Mouse (Mus musculus): ENCODE measurements around the gene Ciao1.
A peak's percentile ranks its signal among the peaks of the same experiment; 100 is the strongest.
"Not testable (repeated sequence)": the region's sequence is repeated elsewhere in the genome, so short reads cannot be mapped to it uniquely, and the experiment has no call there.

Ciao1 gene

GRCm38 (mm10) chr2:127247592-127248333 is at the start of gene Ciao1, which contains the start of gene Tmem127:
Gene Ciao1, minus strand, starts transcription at chr2:127247816.
Gene Tmem127, plus strand, starts transcription at chr2:127247908.
- DNase-seq: peak; percentile 98 to 99

GRCm38 (mm10) chr2:127297001-127297805 is 49.6 kb upstream of the Ciao1 start:
- no peak for DNase-seq

DNA sequence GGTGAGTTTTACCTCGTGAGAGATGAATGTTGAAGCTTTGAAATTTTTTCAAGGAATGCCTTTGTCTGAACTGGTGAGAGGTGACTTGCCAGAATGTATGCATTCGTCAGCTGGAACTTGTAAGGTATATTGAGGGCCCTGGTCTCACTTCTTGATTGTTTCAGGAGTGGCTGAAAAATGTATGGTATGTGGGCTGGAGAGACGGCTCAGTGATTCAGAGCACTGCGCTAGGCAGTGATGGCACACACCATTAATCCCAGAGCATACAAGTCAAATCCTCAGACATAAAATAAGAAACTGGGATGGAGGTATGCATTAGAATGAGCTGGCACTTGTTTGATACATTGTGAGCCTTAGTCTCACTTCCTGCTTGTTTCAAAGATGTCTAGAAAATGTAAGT is 44.6 kb upstream of the Ciao1 start:
- no peak for DNase-seq

GRCm38 (mm10) chr2:127278162-127278561 is 30.5 kb upstream of the Ciao1 start:
- DNase-seq: no peak

DNA sequence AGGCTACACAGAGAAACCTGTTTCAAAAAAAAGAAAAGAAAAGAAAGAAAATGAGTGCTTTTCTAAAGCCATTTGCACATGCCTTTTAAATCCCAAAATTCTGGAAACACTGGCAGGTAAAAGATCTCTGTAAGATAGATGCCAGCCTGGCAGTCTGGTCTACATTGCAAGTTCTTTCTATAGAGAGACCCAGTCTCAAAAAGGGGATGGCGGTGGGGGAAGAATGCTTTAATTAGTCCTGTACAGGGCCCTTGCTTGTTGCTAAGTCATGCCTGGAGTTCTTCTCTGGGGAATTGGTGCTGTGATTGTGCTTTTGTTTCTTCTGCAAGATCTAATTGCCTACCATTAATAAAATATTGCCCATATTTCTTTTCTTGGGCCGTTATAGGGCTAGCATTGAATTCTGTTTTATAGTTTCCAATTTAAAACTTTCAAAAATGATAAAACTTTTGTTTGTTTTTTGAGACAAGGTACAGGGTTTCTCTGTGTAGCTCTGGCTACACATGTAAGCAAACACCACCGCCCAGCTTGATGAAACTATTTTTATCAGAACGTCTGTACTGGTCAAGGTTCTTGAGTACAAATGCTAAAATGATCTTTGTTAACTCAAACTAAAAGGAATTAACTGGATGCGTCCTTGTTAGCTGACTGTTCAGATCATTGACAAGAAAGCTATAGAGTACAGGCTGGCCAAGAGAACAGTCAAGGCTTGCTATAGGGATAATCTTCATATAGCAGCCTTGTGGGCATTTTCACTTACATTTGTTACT is 28.1 kb upstream of the Ciao1 start:
- DNase-seq: no peak

DNA sequence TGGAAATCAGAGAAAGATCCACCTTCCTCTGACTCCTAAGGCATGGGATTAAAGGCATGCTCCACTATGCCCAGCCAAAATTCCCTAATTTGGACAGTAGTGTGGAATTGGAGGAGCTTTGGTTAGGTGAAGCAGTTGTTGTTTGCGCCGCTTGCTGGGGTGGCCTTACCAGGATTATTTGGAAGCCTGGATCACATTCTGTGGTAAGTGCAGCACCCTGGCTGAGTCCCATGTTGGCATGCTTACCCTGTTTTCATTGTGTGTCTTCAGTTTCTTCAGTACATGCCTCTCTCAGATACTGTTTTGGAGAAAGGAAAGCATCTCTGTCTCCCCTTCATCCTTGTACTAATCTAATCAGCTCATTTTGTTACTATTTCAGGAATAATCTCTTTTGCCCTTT is 27.0 kb upstream of the Ciao1 start:
- DNase-seq: no peak

DNA sequence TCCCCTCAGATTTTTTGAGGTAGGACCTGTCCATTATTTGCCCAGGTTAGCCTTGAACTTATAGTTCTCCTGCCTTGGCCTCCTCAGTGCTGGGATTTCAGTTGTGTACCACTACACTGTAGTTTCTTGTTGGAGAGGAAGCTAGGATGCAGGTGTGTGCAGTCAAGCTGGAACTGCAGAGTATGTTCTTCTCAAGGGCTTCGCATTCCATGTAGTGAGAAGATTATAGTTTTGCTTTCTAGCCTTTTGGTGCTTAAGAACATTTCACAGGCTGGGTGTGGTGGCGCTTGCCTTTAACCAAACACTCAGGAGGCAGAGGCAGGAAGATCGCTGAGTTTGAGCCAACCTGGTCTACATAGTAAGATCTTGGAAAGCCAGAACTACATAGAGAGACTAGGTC is 25.2 kb upstream of the Ciao1 start:
- no peak for DNase-seq

- not testable (repeated sequence) for DNase-seq
Observed at GRCm38 (mm10) chr2:127272049-127272448, 24.4 kb upstream of the Ciao1 start.

- DNase-seq: peak; percentile 62 to 70
Observed at GRCm38 (mm10) chr2:127271042-127271515, 23.5 kb upstream of the Ciao1 start.

DNA sequence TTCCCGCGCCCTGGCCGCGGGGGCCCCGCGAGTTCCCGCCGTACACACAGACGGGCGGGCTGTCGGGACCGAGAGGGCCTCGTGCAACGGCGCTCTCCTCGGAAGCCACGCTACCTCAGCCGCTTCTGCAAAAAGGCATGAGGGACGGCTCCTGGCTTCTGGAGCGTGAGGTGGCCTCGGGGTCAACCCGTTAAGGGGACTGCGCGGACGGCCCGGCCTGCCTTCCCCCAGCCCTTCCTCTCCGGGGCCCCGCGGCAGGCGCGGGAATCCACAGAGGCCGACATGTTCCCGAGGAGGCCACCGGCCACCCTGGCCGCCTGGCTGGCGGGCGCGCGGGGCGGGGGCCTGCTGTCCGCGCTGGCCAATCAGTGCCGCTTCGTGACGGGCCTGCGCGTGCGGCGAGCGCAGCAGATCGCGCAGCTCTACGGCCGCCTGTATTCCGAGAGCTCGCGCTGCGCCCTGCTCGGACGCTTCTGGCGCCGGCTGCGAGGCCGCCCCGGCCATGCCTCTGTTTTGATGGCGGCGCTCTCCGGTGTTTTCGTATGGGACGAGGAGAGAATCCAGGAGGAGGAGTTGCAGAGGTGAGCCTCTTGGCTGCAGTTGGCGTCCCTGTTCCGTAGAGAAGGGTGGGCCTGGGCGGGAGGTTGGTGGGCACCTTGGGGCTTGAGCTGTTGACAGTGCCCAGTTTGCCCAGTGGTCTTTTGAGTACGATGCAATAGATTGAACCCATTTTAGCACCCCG is 22.9 kb upstream of the Ciao1 start:
- DNase-seq: peak; percentile 90 to 93

GRCm38 (mm10) chr2:127269491-127270299 is 22.1 kb upstream of the Ciao1 start, which contains the start of gene Stard7:
Gene Stard7, plus strand, starts transcription at chr2:127270218.
- peak; percentile 97 to 98 for DNase-seq

DNA sequence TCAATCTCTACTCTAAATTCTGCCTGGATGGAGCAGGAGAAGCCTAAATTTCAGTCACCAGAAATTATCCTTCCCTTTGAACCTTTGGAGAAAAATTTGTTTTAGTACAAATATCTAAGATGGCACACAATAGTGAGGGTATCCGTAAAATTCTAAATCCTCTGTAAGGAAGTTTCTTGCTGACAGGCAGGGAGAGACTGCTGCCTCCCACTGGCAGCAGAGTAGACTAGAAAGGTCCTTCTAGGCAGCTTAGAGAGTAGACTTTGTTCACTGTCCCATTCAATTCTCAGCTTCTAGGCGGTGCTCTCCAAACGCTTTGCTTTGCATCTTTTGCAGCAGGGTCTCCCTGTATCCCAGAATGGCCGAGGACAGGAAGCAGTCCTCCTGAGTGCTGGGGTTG is 20.2 kb upstream of the Ciao1 start:
- no peak for DNase-seq

GRCm38 (mm10) chr2:127262480-127262879 is 14.9 kb upstream of the Ciao1 start:
- DNase-seq: no peak

GRCm38 (mm10) chr2:127259340-127259739 is 11.7 kb upstream of the Ciao1 start:
- DNase-seq: no peak

GRCm38 (mm10) chr2:127255294-127255693 is 7.7 kb upstream of the Ciao1 start:
- no peak for DNase-seq

DNA sequence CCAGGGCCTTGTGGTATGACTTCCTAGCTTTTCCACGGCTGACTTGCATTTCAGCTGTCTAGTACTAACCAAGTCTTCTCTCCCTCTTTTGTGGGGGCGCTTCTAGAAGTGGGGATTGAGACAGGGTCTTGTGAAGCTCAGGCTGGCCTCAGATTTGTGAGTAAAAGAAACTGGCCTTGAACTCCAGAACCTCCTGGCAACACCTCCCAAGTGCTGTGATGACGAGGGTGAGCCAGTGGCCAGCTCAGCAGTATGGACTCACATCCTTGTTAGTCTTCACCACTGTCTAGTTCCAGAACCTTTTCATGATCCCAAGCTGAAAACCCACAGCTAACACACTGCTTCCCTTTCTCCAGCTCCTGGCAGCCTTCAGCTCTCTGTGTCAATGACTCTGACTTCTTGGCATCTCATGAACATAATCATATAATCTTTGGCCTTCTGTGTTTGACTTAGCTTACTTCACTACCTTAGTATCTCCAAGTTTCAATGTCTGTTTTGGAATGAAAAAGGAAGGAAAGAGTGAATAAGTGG is 7.1 kb upstream of the Ciao1 start:
- DNase-seq: no peak

DNA sequence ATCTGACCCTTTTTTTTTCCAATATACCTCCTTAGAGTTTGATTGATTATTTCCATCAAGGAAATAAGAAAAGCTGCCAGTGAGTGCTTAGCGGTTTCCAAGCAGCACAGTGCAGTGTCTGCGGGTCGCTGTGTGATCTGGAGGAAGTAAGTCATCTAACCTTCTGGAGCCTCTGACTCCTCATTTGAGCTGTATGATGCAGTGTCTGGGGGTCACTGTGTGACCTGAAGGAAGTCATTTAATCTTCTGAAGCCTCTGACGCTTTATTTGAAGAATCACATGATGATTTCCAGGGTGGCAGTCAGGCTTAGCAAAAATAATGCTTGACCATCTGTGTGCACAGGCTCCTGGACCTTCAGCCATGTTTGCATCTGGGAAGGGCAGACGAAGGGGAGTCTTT is 5.2 kb upstream of the Ciao1 start:
- DNase-seq: no peak

DNA sequence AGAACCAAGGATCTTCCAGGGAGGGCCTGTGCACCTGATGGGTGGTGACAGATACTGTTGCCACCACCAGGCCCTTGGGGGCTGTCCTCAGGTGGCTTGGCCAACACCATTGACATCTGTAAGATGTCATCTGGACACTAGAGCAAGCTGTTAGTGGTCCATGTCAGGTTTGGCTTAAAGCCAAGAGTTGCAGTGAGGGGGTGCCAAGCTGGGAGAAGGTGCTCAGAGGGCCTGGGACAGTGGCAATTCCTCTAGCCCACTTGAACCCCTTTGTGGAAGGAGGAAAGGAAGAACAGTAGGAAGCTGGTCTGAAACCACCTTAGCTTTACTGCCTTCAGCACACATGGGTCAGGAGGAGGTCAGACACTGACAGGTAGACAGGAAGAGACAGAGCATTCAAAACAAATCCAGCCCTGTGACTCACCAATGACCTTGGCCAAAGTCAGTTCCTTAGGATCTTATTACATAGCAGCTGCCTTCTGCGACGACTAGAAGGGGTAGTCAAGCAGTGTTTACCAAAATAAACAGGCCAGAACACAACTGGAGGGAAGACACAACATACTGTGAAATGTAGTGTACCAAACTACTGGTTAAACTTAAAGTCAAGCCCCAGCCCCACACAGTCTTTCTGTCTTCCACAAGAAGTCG is 4.4 kb upstream of the Ciao1 start:
- DNase-seq: peak; percentile 27 to 38

GRCm38 (mm10) chr2:127251457-127251856 is 3.8 kb upstream of the Ciao1 start:
- no peak for DNase-seq

DNA sequence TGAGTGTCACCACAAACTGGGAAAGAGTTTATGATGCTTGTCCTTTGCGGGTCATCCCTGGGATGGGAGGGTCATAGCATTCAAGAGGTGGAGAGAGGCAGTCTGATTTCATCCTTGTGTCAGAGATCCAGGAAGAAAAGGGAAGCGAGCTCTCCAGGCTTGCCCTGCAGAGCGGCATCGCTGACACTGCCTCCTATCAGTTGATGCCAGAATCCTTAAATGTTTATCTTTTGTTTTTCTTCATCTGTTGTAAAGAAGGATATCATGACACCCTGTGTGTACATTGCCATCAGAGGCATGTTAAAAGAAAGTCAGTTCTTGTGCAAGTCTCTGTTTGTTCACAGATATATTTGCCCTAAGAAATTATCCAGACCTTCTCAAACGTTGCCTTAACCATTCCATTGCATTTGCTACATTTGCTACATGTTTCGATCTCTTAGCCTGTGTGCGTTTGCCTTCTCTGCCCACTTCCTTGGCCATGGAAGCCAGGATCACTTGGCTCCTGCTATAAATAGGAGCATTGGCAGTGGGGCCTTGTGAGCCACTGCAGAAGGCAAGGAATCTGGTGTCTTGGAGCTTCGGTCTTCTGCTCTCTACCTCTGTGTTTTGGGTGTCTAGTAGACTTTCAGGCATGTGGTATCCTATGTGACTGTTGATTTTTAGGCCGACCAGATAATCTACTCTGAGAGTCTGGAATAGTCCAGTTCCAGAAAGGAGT is 2.8 kb upstream of the Ciao1 start:
- no peak for DNase-seq
